Mouse (Mus musculus) limb, embryonic 11.5 days (tissue): ENCODE measurements around the gene Mreg. TPM values are rescaled to one million over a fixed set of nuclear protein-coding genes. Genes with fewer than 3 reads are reported as not detected.
A peak's percentile ranks its signal among the peaks of the same experiment; 100 is the strongest.

ENCODE experiments used
- ATAC-seq: fragments of 200-750 bp; cut with Nextera tagmentation; 2 replicates; pipeline ENCODE4 v1.8.0; 2017; ENCODE audit warnings: low read depth; ENCODE audit not compliant: insufficient number of reproducible peaks, low FRiP score, low TSS enrichment
- DNase-seq: peaks from one replicate; pipeline ENCODE4 v3.0.0-alpha.2; 2015; ENCODE audit warnings: low spot score
- H3K27ac ChIP-seq: fragments of 300-500 bp; sonication (generic); replicated peaks from 2 replicates; pipeline ENCODE4 v1.5.1; 2014; ENCODE audit warnings: low read depth, mild to moderate bottlenecking, low read length
- H3K27me3 ChIP-seq: fragments of 300-500 bp; sonication (generic); 2 replicates; pipeline ENCODE4 v1.6.1; 2014; ENCODE audit warnings: mild to moderate bottlenecking, low read length, mixed read lengths; ENCODE audit not compliant: control insufficient read depth, insufficient read depth
- H3K36me3 ChIP-seq: fragments of 300-500 bp; sonication (generic); 2 replicates; pipeline ENCODE4 v1.6.1; 2014; ENCODE audit warnings: mild to moderate bottlenecking, low read length, moderate library complexity, mixed read lengths; ENCODE audit not compliant: control insufficient read depth, insufficient read depth
- H3K4me1 ChIP-seq: fragments of 300-500 bp; sonication (generic); 2 replicates; pipeline ENCODE4 v1.6.1; 2014; ENCODE audit warnings: low read length, mixed read lengths; ENCODE audit not compliant: control insufficient read depth, insufficient read depth
- H3K4me2 ChIP-seq: fragments of 300-500 bp; sonication (generic); 2 replicates; pipeline ENCODE4 v1.6.1; 2014; ENCODE audit warnings: low read depth, mild to moderate bottlenecking, moderate library complexity; ENCODE audit not compliant: severe bottlenecking
- H3K4me3 ChIP-seq: fragments of 300-500 bp; sonication (generic); 2 replicates; pipeline ENCODE4 v1.5.1; 2014; ENCODE audit warnings: low read depth, low read length
- H3K9ac ChIP-seq: fragments of 300-500 bp; sonication (generic); 2 replicates; pipeline ENCODE4 v1.6.1; 2014; ENCODE audit warnings: mild to moderate bottlenecking, low read length
- H3K9me3 ChIP-seq: fragments of 300-500 bp; sonication (generic); 2 replicates; pipeline ENCODE4 v1.6.1; 2016; ENCODE audit warnings: low read length; ENCODE audit not compliant: control insufficient read depth
- whole genome bisulfite sequencing: fragments of 180-500 bp; shearing (Covaris S2); extraction: QIAGEN DNeasy Blood & Tissue Kit; methylation state at CpG from one replicate; pipeline ENCODE4 v1.1.7; 2014; 5-methylcytosine and 5-hydroxymethylcytosine counted together
- polyA plus RNA-seq: library from polyadenylated mRNA; unstranded; fragments of >200 nt; fragmentation: Nextera tagmentation; extraction: Ambion mirVana; gene quantifications from 2 replicates; pipeline ENCODE4 v1.2.1, GENCODE M21; 2014

Gene Mreg
- polyA plus RNA-seq, 1 experiment from 2014 or later, result 4.2 TPM

GRCm38 (mm10) chr1:72208095-72208494 is 4.0 kb downstream of the Mreg start:
- DNase-seq, result no peak
- H3K9me3 ChIP-seq, result no peaks in the 10 kb centered on the region
- H3K4me3 ChIP-seq, result no peak overlapping the region
- H3K9ac ChIP-seq, result no peak overlapping the region
- H3K36me3 ChIP-seq, result no peaks in the 10 kb centered on the region
- peaks cover 4% of the 10 kb centered on the region; the same call in 1 of the 2 replicates for H3K27me3 ChIP-seq
- H3K4me2 ChIP-seq, result no peak overlapping the region
- no peak for ATAC-seq
- WGBS, result 92% methylated on average over 5 of the region's 5 CpGs
- no peak overlapping the region for H3K27ac ChIP-seq
- 0 out of 2 replicates have a peak, but pooled peaks cover 2% of the 10 kb centered on the region for H3K4me1 ChIP-seq

DNA sequence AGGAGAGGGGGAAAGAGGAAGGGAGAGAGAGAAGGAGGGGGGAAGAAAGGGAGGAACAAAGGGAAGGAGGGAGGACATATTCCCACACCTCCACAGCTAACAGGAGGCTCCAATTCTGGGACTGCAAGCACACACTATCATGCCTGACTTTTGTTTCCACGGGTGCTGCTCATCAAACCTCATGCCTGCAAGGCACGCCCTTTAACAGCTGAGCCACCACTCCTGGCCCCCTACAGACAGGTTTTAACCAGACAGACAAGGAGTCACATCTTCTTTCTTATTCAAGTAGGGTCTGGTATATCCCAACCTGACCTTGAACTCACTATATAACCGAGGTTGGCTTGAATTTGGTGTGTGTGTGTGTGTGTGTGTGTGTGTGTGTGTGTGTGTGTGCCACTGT is 7.0 kb downstream of the Mreg start:
- Histone ChIP-seq H3K4me1 (no peaks in the 10 kb centered on the region), H3K36me3 (no peaks in the 10 kb centered on the region), H3K27ac (no peak overlapping the region), H3K9ac (no peak overlapping the region), H3K27me3 (no peaks in the 10 kb centered on the region), H3K9me3 (no peaks in the 10 kb centered on the region), H3K4me2 (no peak overlapping the region), H3K4me3 (no peak overlapping the region)
- ATAC-seq (no peak), DNase-seq (no peak)
- 72% methylated on average over 3 of the region's 3 CpGs for WGBS

DNA sequence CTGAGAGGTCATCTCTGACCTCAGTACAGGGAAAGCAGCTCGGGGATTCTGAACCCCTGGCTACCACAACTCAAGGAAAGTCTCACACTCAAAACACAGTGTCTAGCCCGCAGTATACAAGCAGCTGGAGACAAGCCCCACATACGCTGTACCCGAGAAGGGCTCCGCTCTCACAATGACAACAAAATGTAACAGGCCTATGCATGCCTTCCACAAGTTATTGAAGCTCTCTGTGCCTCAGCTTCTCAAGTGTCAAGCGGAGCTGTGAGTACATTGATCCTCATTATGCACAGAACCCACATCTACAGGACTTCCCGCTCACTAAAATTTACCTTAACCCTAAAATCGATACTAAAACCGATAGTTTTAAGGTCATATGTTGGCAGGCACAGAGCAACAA is 8.9 kb downstream of the Mreg start:
- ATAC-seq (no peak), DNase-seq (no peak)
- Histone ChIP-seq H3K27ac (no peak overlapping the region), H3K4me2 (no peak overlapping the region), H3K4me3 (no peak overlapping the region), H3K9me3 (no peaks in the 10 kb centered on the region), H3K4me1 (peaks cover 3% of the 10 kb centered on the region), H3K9ac (no peak overlapping the region), H3K36me3 (no peaks in the 10 kb centered on the region), H3K27me3 (no peaks in the 10 kb centered on the region)
- WGBS, result 84% methylated on average over 9 of the region's 9 CpGs

GRCm38 (mm10) chr1:72202705-72203104 is 9.4 kb downstream of the Mreg start:
- 91% methylated on average over 7 of the region's 7 CpGs for WGBS
- ATAC-seq (no peak), DNase-seq (no peak)
- H3K4me2 ChIP-seq, result no peak overlapping the region
- H3K9ac ChIP-seq, result no peak overlapping the region
- no peak overlapping the region for H3K27ac ChIP-seq
- H3K4me1 ChIP-seq, result peaks cover 8% of the 10 kb centered on the region
- H3K4me3 ChIP-seq, result no peak overlapping the region
- H3K27me3 ChIP-seq, result no peaks in the 10 kb centered on the region
- H3K36me3 ChIP-seq, result no peaks in the 10 kb centered on the region
- H3K9me3 ChIP-seq, result no peaks in the 10 kb centered on the region

DNA sequence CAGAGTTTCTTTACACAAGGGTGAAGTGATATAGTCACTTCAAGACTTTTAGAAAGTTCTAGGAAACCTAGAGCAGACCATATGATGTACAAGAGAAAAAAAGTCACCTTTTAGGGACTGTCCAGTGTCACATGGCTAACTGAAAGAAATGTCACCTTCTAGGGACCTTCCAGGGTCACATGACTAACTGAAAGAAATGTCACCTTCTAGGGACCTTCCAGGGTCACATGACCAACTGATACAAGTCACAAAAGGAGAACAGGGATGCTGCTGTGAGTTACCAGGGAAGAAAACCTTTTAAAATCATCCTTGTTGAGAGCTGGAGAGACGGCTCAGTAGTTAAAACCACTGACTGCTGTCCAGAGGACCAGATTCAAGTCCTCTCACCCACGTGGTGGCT is 10.0 kb downstream of the Mreg start:
- Histone ChIP-seq H3K27me3 (no peaks in the 10 kb centered on the region), H3K36me3 (no peaks in the 10 kb centered on the region), H3K9ac (no peak overlapping the region), H3K4me2 (no peak overlapping the region), H3K4me3 (no peak overlapping the region), H3K9me3 (no peaks in the 10 kb centered on the region), H3K4me1 (peaks cover 8% of the 10 kb centered on the region), H3K27ac (no peak overlapping the region)
- no peak for DNase-seq
- 65% methylated on average over 2 of the region's 2 CpGs for WGBS
- no peak for ATAC-seq

- Histone ChIP-seq H3K9ac (no peak overlapping the region), H3K4me2 (no peak overlapping the region), H3K36me3 (no peaks in the 10 kb centered on the region), H3K27ac (no peak overlapping the region), H3K27me3 (no peaks in the 10 kb centered on the region), H3K4me1 (peaks cover 8% of the 10 kb centered on the region), H3K4me3 (no peak overlapping the region), H3K9me3 (no peaks in the 10 kb centered on the region)
- no peak for DNase-seq
- no peak for ATAC-seq
- 93% methylated on average over 3 of the region's 3 CpGs for WGBS
Measured at GRCm38 (mm10) chr1:72201126-72201525, 11.0 kb downstream of the Mreg start.

DNA sequence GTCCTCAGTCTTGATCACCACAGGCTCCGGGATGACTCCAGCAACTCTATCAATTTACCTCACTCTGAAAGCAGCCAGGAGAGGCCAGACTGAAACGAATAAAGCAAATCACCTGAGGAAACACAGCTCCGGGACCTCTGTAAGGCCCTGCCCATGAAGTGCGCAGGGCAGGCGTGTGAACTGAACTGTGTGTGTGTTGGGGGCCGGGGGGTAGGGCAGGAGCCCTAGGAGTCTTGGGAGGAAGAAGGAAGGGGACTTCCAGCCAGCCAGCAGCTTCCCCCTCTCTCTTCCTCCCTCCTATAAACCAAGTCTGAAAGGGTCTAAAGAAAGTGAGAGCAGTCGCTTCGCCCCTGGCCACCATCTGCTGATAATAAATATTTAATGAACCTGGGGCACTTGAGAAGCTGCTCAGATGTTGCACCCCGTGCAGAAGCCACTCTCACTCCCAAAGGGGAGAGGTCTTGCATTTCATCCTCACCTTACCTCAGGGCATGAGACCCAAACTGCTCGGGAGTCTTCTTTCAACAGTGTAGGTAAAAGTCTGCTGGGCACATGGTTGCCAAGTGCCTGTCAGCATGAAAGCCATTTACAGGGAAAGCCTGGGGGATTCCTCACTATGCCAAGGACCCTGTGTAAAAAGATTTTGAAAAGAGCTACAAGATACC is 13.8 kb downstream of the Mreg start:
- Histone ChIP-seq H3K9me3 (no peaks in the 10 kb centered on the region), H3K4me3 (no peak overlapping the region), H3K36me3 (no peaks in the 10 kb centered on the region), H3K27me3 (no peaks in the 10 kb centered on the region), H3K4me2 (no peak overlapping the region), H3K4me1 (peaks cover 8% of the 10 kb centered on the region), H3K27ac (0 out of 2 replicates have a peak overlapping the region, but pooled peaks have one; percentile 42), H3K9ac (no peak overlapping the region)
- no peak for ATAC-seq
- peak; percentile 34 for DNase-seq
- 44% methylated on average over 10 of the region's 10 CpGs for WGBS

GRCm38 (mm10) chr1:72196626-72197359 is 15.3 kb downstream of the Mreg start:
- Histone ChIP-seq H3K27me3 (no peaks in the 10 kb centered on the region), H3K9me3 (no peaks in the 10 kb centered on the region), H3K27ac (no peak overlapping the region), H3K4me1 (peaks cover 8% of the 10 kb centered on the region), H3K4me2 (no peak overlapping the region), H3K9ac (no peak overlapping the region), H3K4me3 (no peak overlapping the region), H3K36me3 (no peaks in the 10 kb centered on the region)
- 78% methylated on average over 10 of the region's 10 CpGs for WGBS
- no peak for DNase-seq
- ATAC-seq, result no peak
